Comparison of ENCODE assay signal across 8 mouse cellular contexts in genomic region chr9:44318076-44318825, GRCm38 (mm10). TPM values are rescaled to one million over a fixed set of nuclear protein-coding genes. Genes with fewer than 3 reads are reported as not detected.
DNase-seq lines count a peak whose midpoint lies in the region; ATAC-seq lines count a peak whose summit lies in the region.

No protein-coding gene starts in this region.

- peak overlapping the region; percentile 98 for H3K4me2 ChIP-seq in heart, embryonic 13.5 days
- peak overlapping the region; percentile 96 for H3K4me2 ChIP-seq in embryonic facial prominence, embryonic 14.5 days (ENCODE audit: low read depth, low read length)
- peak overlapping the region; percentile 94 for H3K4me2 ChIP-seq in kidney, embryonic 14.5 days (replicated peaks; ENCODE audit: low read depth, low read length)
- H3K4me2 ChIP-seq in midbrain, embryonic 16.5 days (ENCODE audit: low read length) = peak overlapping the region; percentile 91

- H3K9me3 ChIP-seq in heart, embryonic 13.5 days = no peaks in the 10 kb centered on the region
- no peaks in the 10 kb centered on the region for H3K9me3 ChIP-seq in embryonic facial prominence, embryonic 14.5 days (ENCODE audit: control insufficient read depth, low read length)
- no peaks in the 10 kb centered on the region for H3K9me3 ChIP-seq in kidney, embryonic 14.5 days (ENCODE audit: control insufficient read depth, low read length)
- no peaks in the 10 kb centered on the region for H3K9me3 ChIP-seq in midbrain, embryonic 16.5 days (replicated peaks; ENCODE audit: control insufficient read depth, low read length, poor library complexity, severe bottlenecking)

- H3K4me1 ChIP-seq in heart, embryonic 13.5 days = peaks cover 31% of the 10 kb centered on the region
- H3K4me1 ChIP-seq in embryonic facial prominence, embryonic 14.5 days (ENCODE audit: control insufficient read depth, insufficient read depth, low read length) = peaks cover 13% of the 10 kb centered on the region
- H3K4me1 ChIP-seq in kidney, embryonic 14.5 days (ENCODE audit: control insufficient read depth, insufficient read depth, low read length) = peaks cover 22% of the 10 kb centered on the region
- peaks cover 28% of the 10 kb centered on the region for H3K4me1 ChIP-seq in midbrain, embryonic 16.5 days (ENCODE audit: control insufficient read depth, insufficient read depth, low read length)

- H3K27me3 ChIP-seq in heart, embryonic 13.5 days (replicated peaks) = no peaks in the 10 kb centered on the region
- no peaks in the 10 kb centered on the region for H3K27me3 ChIP-seq in embryonic facial prominence, embryonic 14.5 days (replicated peaks; ENCODE audit: control insufficient read depth, insufficient read depth, low read length)
- H3K27me3 ChIP-seq in kidney, embryonic 14.5 days (ENCODE audit: control insufficient read depth, insufficient read depth, low read length) = no peaks in the 10 kb centered on the region
- no peaks in the 10 kb centered on the region for H3K27me3 ChIP-seq in midbrain, embryonic 16.5 days (ENCODE audit: control insufficient read depth, insufficient read depth, low read depth, low read length)

- H3K4me3 ChIP-seq in heart, embryonic 13.5 days = peak overlapping the region; percentile 94
- H3K4me3 ChIP-seq in embryonic facial prominence, embryonic 14.5 days (ENCODE audit: low read depth, low read length) = peak overlapping the region; percentile 92; the same call in 1 of the 2 replicates
- H3K4me3 ChIP-seq in kidney, embryonic 14.5 days (ENCODE audit: low read length) = peak overlapping the region; percentile 94
- peak overlapping the region; percentile 97 for H3K4me3 ChIP-seq in midbrain, embryonic 16.5 days (ENCODE audit: low read depth, low read length)

- DNase-seq in heart, adult 11 months = no peak
- no peak for DNase-seq in embryonic facial prominence, embryonic 14.5 days (ENCODE audit: low spot score)
- DNase-seq in testis, postnatal 10 days (ENCODE audit: low spot score) = no peak
- no peak for DNase-seq in left cerebral cortex, postnatal 4 days

- WGBS in heart, embryonic 13.5 days = 54% methylated on average over 5 of the region's 5 CpGs
- 64% methylated on average over 5 of the region's 5 CpGs for WGBS in embryonic facial prominence, embryonic 14.5 days
- 63% methylated on average over 5 of the region's 5 CpGs for WGBS in kidney, embryonic 14.5 days
- WGBS in midbrain, embryonic 16.5 days = 43% methylated on average over 5 of the region's 5 CpGs

- peaks cover 41% of the 10 kb centered on the region for H3K36me3 ChIP-seq in heart, embryonic 13.5 days
- peaks cover 36% of the 10 kb centered on the region for H3K36me3 ChIP-seq in embryonic facial prominence, embryonic 14.5 days (ENCODE audit: control insufficient read depth, insufficient read depth, low read length)
- peaks cover 33% of the 10 kb centered on the region for H3K36me3 ChIP-seq in kidney, embryonic 14.5 days (ENCODE audit: control insufficient read depth, insufficient read depth, low read length)
- peaks cover 17% of the 10 kb centered on the region for H3K36me3 ChIP-seq in midbrain, embryonic 16.5 days (ENCODE audit: control insufficient read depth, insufficient read depth, low read length)

- ATAC-seq in heart, embryonic 13.5 days (ENCODE audit: extremely low read depth, insufficient number of reproducible peaks, low FRiP score, low TSS enrichment) = no peak
- ATAC-seq in embryonic facial prominence, embryonic 14.5 days (ENCODE audit: low read depth) = no peak
- no peak for ATAC-seq in kidney, embryonic 14.5 days (ENCODE audit: low FRiP score, low TSS enrichment)
- no peak for ATAC-seq in midbrain, embryonic 16.5 days
- ATAC-seq in CD4-positive, CD25-positive, alpha-beta regulatory T cell, adult 4 months = no peak

- intact Hi-C loops in left cerebral cortex, postnatal 4 days (cut with DNase I) = no loop called here

- no peak overlapping the region for H3K27ac ChIP-seq in heart, embryonic 13.5 days (replicated peaks)
- H3K27ac ChIP-seq in embryonic facial prominence, embryonic 14.5 days (replicated peaks; ENCODE audit: low read depth, low read length) = no peak overlapping the region
- no peak overlapping the region for H3K27ac ChIP-seq in kidney, embryonic 14.5 days (ENCODE audit: low read depth, low read length)
- no peak overlapping the region for H3K27ac ChIP-seq in midbrain, embryonic 16.5 days (ENCODE audit: low read length)

- peak overlapping the region; percentile 95 for H3K9ac ChIP-seq in heart, embryonic 13.5 days
- peak overlapping the region; percentile 87 for H3K9ac ChIP-seq in embryonic facial prominence, embryonic 14.5 days (ENCODE audit: low read depth, low read length)
- no peak overlapping the region; the same call in 1 of the 2 replicates for H3K9ac ChIP-seq in kidney, embryonic 14.5 days (ENCODE audit: low read depth, low read length)
- H3K9ac ChIP-seq in midbrain, embryonic 16.5 days (ENCODE audit: low read depth, low read length) = peak overlapping the region; percentile 97

RNA-seq across cellular contexts. Expression of gene C2cd2l, which starts 1.8 kb away (rescaled TPM):
- polyA plus RNA-seq in heart, embryonic 13.5 days (2015; fragmentation: Nextera tagmentation; extraction: Ambion mirVana) = 7.1 TPM in 2 replicates
- polyA plus RNA-seq in embryonic facial prominence, embryonic 14.5 days (2014; fragmentation: Nextera tagmentation; extraction: Ambion mirVana) = 7.3 and 9.5 TPM in 2 replicates
- 6.7 and 7.6 TPM in 2 replicates for polyA plus RNA-seq in kidney, embryonic 14.5 days (2014; fragmentation: Nextera tagmentation; extraction: Ambion mirVana)
- 22.3 and 24.8 TPM in 2 replicates for polyA plus RNA-seq in midbrain, embryonic 16.5 days (2015; fragmentation: Nextera tagmentation; extraction: Ambion mirVana)
- 1 to 10 TPM; 3.2 to 3.6 TPM for polyA plus RNA-seq in CD4-positive, CD25-positive, alpha-beta regulatory T cell, adult 4 months (2017; shearing (Covaris generic))
- total RNA-seq in left cerebral cortex, postnatal 4 days (2021) = 10 to 100 TPM; 69.5 to 74.9 TPM

RNA-seq across cellular contexts. Expression of gene Dpagt1, which starts 7.6 kb away (rescaled TPM):
- 33.4 and 34.4 TPM in 2 replicates for polyA plus RNA-seq in heart, embryonic 13.5 days (2015; fragmentation: Nextera tagmentation; extraction: Ambion mirVana)
- 34.3 and 34.9 TPM in 2 replicates for polyA plus RNA-seq in embryonic facial prominence, embryonic 14.5 days (2014; fragmentation: Nextera tagmentation; extraction: Ambion mirVana)
- polyA plus RNA-seq in kidney, embryonic 14.5 days (2014; fragmentation: Nextera tagmentation; extraction: Ambion mirVana) = 49.6 and 51.9 TPM in 2 replicates
- polyA plus RNA-seq in midbrain, embryonic 16.5 days (2015; fragmentation: Nextera tagmentation; extraction: Ambion mirVana) = 36.1 and 39.6 TPM in 2 replicates
- 10 to 100 TPM; 15.7 to 16.0 TPM for polyA plus RNA-seq in CD4-positive, CD25-positive, alpha-beta regulatory T cell, adult 4 months (2017; shearing (Covaris generic))
- total RNA-seq in left cerebral cortex, postnatal 4 days (2021) = 10 to 100 TPM; 20.4 to 22.2 TPM

RNA-seq across cellular contexts. Expression of gene Hinfp, which starts 12.8 kb away (rescaled TPM):
- 14.9 and 16.0 TPM in 2 replicates for polyA plus RNA-seq in heart, embryonic 13.5 days (2015; fragmentation: Nextera tagmentation; extraction: Ambion mirVana)
- polyA plus RNA-seq in embryonic facial prominence, embryonic 14.5 days (2014; fragmentation: Nextera tagmentation; extraction: Ambion mirVana) = 15.6 and 18.7 TPM in 2 replicates
- polyA plus RNA-seq in kidney, embryonic 14.5 days (2014; fragmentation: Nextera tagmentation; extraction: Ambion mirVana) = 15.9 and 24.5 TPM in 2 replicates
- 28.7 and 30.0 TPM in 2 replicates for polyA plus RNA-seq in midbrain, embryonic 16.5 days (2015; fragmentation: Nextera tagmentation; extraction: Ambion mirVana)
- 10 to 100 TPM; 20.0 to 23.4 TPM for polyA plus RNA-seq in CD4-positive, CD25-positive, alpha-beta regulatory T cell, adult 4 months (2017; shearing (Covaris generic))
- 10 to 100 TPM; 34.0 to 35.8 TPM for total RNA-seq in left cerebral cortex, postnatal 4 days (2021)

RNA-seq across cellular contexts. Expression of gene H2afx, which starts 16.2 kb away (rescaled TPM):
- 196 and 199 TPM in 2 replicates for polyA plus RNA-seq in heart, embryonic 13.5 days (2015; fragmentation: Nextera tagmentation; extraction: Ambion mirVana)
- polyA plus RNA-seq in embryonic facial prominence, embryonic 14.5 days (2014; fragmentation: Nextera tagmentation; extraction: Ambion mirVana) = 202 and 227 TPM in 2 replicates
- polyA plus RNA-seq in kidney, embryonic 14.5 days (2014; fragmentation: Nextera tagmentation; extraction: Ambion mirVana) = 413 and 421 TPM in 2 replicates
- polyA plus RNA-seq in midbrain, embryonic 16.5 days (2015; fragmentation: Nextera tagmentation; extraction: Ambion mirVana) = 112 and 124 TPM in 2 replicates
- 10 to 100 TPM; 11.3 to 14.7 TPM for polyA plus RNA-seq in CD4-positive, CD25-positive, alpha-beta regulatory T cell, adult 4 months (2017; shearing (Covaris generic))
- total RNA-seq in left cerebral cortex, postnatal 4 days (2021) = 10 to 100 TPM; 81.0 to 82.7 TPM

RNA-seq across cellular contexts. Expression of gene Hmbs, which starts 25.8 kb away (rescaled TPM):
- 135 and 149 TPM in 2 replicates for polyA plus RNA-seq in heart, embryonic 13.5 days (2015; fragmentation: Nextera tagmentation; extraction: Ambion mirVana)
- polyA plus RNA-seq in embryonic facial prominence, embryonic 14.5 days (2014; fragmentation: Nextera tagmentation; extraction: Ambion mirVana) = 98.5 and 99.9 TPM in 2 replicates
- polyA plus RNA-seq in kidney, embryonic 14.5 days (2014; fragmentation: Nextera tagmentation; extraction: Ambion mirVana) = 123 and 136 TPM in 2 replicates
- polyA plus RNA-seq in midbrain, embryonic 16.5 days (2015; fragmentation: Nextera tagmentation; extraction: Ambion mirVana) = 54.7 and 56.2 TPM in 2 replicates
- 10 to 100 TPM; 23.7 to 24.0 TPM for polyA plus RNA-seq in CD4-positive, CD25-positive, alpha-beta regulatory T cell, adult 4 months (2017; shearing (Covaris generic))
- total RNA-seq in left cerebral cortex, postnatal 4 days (2021) = 10 to 100 TPM; 21.5 to 23.8 TPM
